ENCODE assay signal across 10 mouse cellular contexts in the genomic region with DNA sequence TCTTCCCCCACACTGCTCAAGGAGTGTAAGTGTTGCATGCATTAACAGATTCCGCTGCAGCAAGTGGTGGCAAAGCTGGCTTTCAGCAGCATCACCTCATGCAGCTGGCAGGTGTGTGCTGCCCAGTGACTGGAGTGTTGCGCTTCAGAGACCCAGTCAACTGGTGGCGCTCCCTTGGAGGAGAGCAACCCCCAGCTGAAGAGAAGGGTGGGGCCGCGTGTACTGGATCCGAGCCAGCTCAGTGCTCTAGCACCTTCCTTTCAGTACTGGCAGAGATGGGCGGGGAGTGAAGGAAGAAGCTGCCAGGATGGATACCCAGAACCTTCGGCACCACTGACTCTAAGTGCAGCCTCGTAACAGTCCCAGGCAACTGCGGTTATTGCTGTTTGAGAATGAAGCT.
"Had no signal": no experiment of that assay in that cellular context is flagged by ENCODE, and none has a peak within 500 bp of the region (broad histone marks: within the 10 kb centered on the region; RNA-seq: fewer than 3 reads in every experiment).

No protein-coding gene starts in this region.

- H3K4me3 ChIP-seq: layer of hippocampus, adult 2 months; limb, embryonic 13.5 days; midbrain, embryonic 12.5 days had no signal

- H3K27me3 ChIP-seq: limb, embryonic 13.5 days; midbrain, embryonic 12.5 days had no signal

- H3K27ac ChIP-seq: layer of hippocampus, adult 2 months; limb, embryonic 13.5 days; liver, embryonic 14.5 days; midbrain, embryonic 12.5 days had no signal

- DNase-seq: kidney, adult 8-10 months; left cerebral cortex, postnatal 4 days; right cerebral cortex, adult 18-20 months; right cerebral cortex, postnatal 25 days; thymus, adult 18-20 months; thymus, postnatal 14 days had no signal

- H3K4me1 ChIP-seq: limb, embryonic 13.5 days; midbrain, embryonic 12.5 days had no signal

- H3K4me2 ChIP-seq: limb, embryonic 13.5 days; midbrain, embryonic 12.5 days had no signal

- H3K9ac ChIP-seq: limb, embryonic 13.5 days; liver, embryonic 14.5 days; midbrain, embryonic 12.5 days had no signal

- H3K9me3 ChIP-seq: limb, embryonic 13.5 days; midbrain, embryonic 12.5 days had no signal
